In genomic region chr7:71023946-71024610, GRCm38 (mm10) we compare ENCODE assay signal across 9 mouse cellular contexts.
A peak's percentile ranks its signal among the peaks of the same experiment; 100 is the strongest.
DNase-seq lines count a peak whose midpoint lies in the region; ATAC-seq and TF ChIP-seq lines count a peak whose summit lies in the region.
"Had no signal": no experiment of that assay in that cellular context is flagged by ENCODE, and none has a peak within 500 bp of the region (broad histone marks: within the 10 kb centered on the region; RNA-seq: fewer than 3 reads in every experiment).

No protein-coding gene starts in this region.

- H3K36me3 ChIP-seq in kidney, embryonic 15.5 days, result no peaks in the 10 kb centered on the region
- no peaks in the 10 kb centered on the region for H3K36me3 ChIP-seq in forebrain, embryonic 11.5 days (ENCODE audit: control insufficient read depth, insufficient read depth, low read length)
- no peaks in the 10 kb centered on the region for H3K36me3 ChIP-seq in intestine, postnatal 0 days (ENCODE audit: control insufficient read depth, insufficient read depth)
- H3K36me3 ChIP-seq in midbrain, postnatal 0 days (ENCODE audit: insufficient read depth, low read length), result no peaks in the 10 kb centered on the region
- H3K36me3 ChIP-seq: G1E had no signal

- peak overlapping the region; percentile 79 for H3K27ac ChIP-seq in kidney, embryonic 15.5 days
- no peak overlapping the region for H3K27ac ChIP-seq in forebrain, embryonic 11.5 days (ENCODE audit: low read depth, low read length)
- H3K27ac ChIP-seq in intestine, postnatal 0 days (ENCODE audit: low read depth, low read length), result no peak overlapping the region
- 0 out of 2 replicates have a peak overlapping the region, but pooled peaks have one; percentile 3 for H3K27ac ChIP-seq in midbrain, postnatal 0 days (ENCODE audit: low read depth, low read length)
- no peak overlapping the region for H3K27ac ChIP-seq in left cerebral cortex, adult 2 months

- H3K9me3 ChIP-seq in kidney, embryonic 15.5 days (replicated peaks), result peaks cover 7% of the 10 kb centered on the region; the same call in 1 of the 2 replicates
- no peaks in the 10 kb centered on the region; the same call in 1 of the 2 replicates for H3K9me3 ChIP-seq in forebrain, embryonic 11.5 days (ENCODE audit: control insufficient read depth, low read length)
- no peaks in the 10 kb centered on the region; the same call in 1 of the 2 replicates for H3K9me3 ChIP-seq in intestine, postnatal 0 days (ENCODE audit: control insufficient read depth)
- no peaks in the 10 kb centered on the region for H3K9me3 ChIP-seq in midbrain, postnatal 0 days (ENCODE audit: low read length)

- H3K9ac ChIP-seq in kidney, embryonic 15.5 days, result 0 out of 2 replicates have a peak overlapping the region, but pooled peaks have one; percentile 33
- H3K9ac ChIP-seq in forebrain, embryonic 11.5 days (ENCODE audit: low read length), result peak overlapping the region; percentile 57
- H3K9ac ChIP-seq in intestine, postnatal 0 days (ENCODE audit: low read depth, low read length), result no peak overlapping the region
- H3K9ac ChIP-seq in midbrain, postnatal 0 days (replicated peaks; ENCODE audit: low read length, poor library complexity, severe bottlenecking), result 0 out of 2 replicates have a peak overlapping the region, but pooled peaks have one; percentile 48

- peak overlapping the region; percentile 73 for H3K4me2 ChIP-seq in kidney, embryonic 15.5 days
- peak overlapping the region; percentile 52 for H3K4me2 ChIP-seq in forebrain, embryonic 11.5 days (ENCODE audit: low read depth, low read length, severe bottlenecking)
- H3K4me2 ChIP-seq in intestine, postnatal 0 days (replicated peaks; ENCODE audit: low read depth), result peak overlapping the region; percentile 43; the same call in 1 of the 2 replicates
- peak overlapping the region; percentile 65 for H3K4me2 ChIP-seq in midbrain, postnatal 0 days (ENCODE audit: low read depth, low read length, poor library complexity, severe bottlenecking)

- H3K4me1 ChIP-seq in kidney, embryonic 15.5 days, result peaks cover 26% of the 10 kb centered on the region
- peaks cover 2% of the 10 kb centered on the region; the same call in 1 of the 2 replicates for H3K4me1 ChIP-seq in forebrain, embryonic 11.5 days (replicated peaks; ENCODE audit: control insufficient read depth, insufficient read depth, low read length)
- no peaks in the 10 kb centered on the region for H3K4me1 ChIP-seq in intestine, postnatal 0 days (replicated peaks; ENCODE audit: control insufficient read depth, insufficient read depth, low read length)
- no peaks in the 10 kb centered on the region for H3K4me1 ChIP-seq in midbrain, postnatal 0 days (ENCODE audit: insufficient read depth, low read length)

- peak; percentile 73; the same call in 1 of the 2 replicates for ATAC-seq in kidney, embryonic 15.5 days (replicated peaks; ENCODE audit: low FRiP score)
- ATAC-seq in forebrain, embryonic 11.5 days (replicated peaks; ENCODE audit: low FRiP score), result no peak; the same call in none of the 2 replicates
- no peak for ATAC-seq in intestine, postnatal 0 days
- no peak for ATAC-seq in midbrain, postnatal 0 days (ENCODE audit: low FRiP score)

- no peaks in the 10 kb centered on the region for H3K27me3 ChIP-seq in kidney, embryonic 15.5 days
- no peaks in the 10 kb centered on the region for H3K27me3 ChIP-seq in forebrain, embryonic 11.5 days (ENCODE audit: control insufficient read depth, insufficient read depth, low read length)
- H3K27me3 ChIP-seq in intestine, postnatal 0 days (replicated peaks; ENCODE audit: control insufficient read depth, insufficient read depth, low read length), result no peaks in the 10 kb centered on the region
- H3K27me3 ChIP-seq in midbrain, postnatal 0 days (ENCODE audit: insufficient read depth, low read length), result no peaks in the 10 kb centered on the region

- no peak for DNase-seq in kidney, adult 18-20 months
- DNase-seq in forebrain, embryonic 11.5 days (ENCODE audit: low spot score), result no peak
- DNase-seq in midbrain, postnatal 0 days (ENCODE audit: low spot score), result peak; percentile 6
- no peak for DNase-seq in left cerebral cortex, adult 2 months (ENCODE audit: extremely low spot score in 1 of 2, low spot score in 2 of 2)
- DNase-seq in adrenal gland, postnatal 4 days (ENCODE audit: low spot score in 2 of 2), result no peak
- no peak for DNase-seq in left cerebral cortex, adult 9 months (ENCODE audit: low spot score in 2 of 2)

- no peak for TF ChIP-seq CTCF in intestine, postnatal 0 days (IDR thresholded peaks at IDR 0.05; ENCODE audit: low read depth)
- TF ChIP-seq CTCF in midbrain, postnatal 0 days (IDR thresholded peaks at IDR 0.05), result no peak
- TF ChIP-seq CTCF in left cerebral cortex, adult 2 months (IDR thresholded peaks at IDR 0.05), result no peak

- intact Hi-C loops in left cerebral cortex, adult 2 months (cut with DNase I), result no loop called here

- peak overlapping the region; percentile 40 for H3K4me3 ChIP-seq in kidney, embryonic 15.5 days (replicated peaks)
- H3K4me3 ChIP-seq in forebrain, embryonic 11.5 days (ENCODE audit: low read depth, low read length), result peak overlapping the region; percentile 15
- H3K4me3 ChIP-seq in intestine, postnatal 0 days (ENCODE audit: low read depth, low read length), result peak overlapping the region; percentile 24
- H3K4me3 ChIP-seq in midbrain, postnatal 0 days (ENCODE audit: low read depth, low read length), result peak overlapping the region; percentile 29
- no peak overlapping the region for H3K4me3 ChIP-seq in left cerebral cortex, adult 2 months

- WGBS in kidney, embryonic 15.5 days, result 5% methylated on average over 9 of the region's 9 CpGs
- WGBS in forebrain, embryonic 11.5 days, result 20% methylated on average over 9 of the region's 9 CpGs
- 11% methylated on average over 9 of the region's 9 CpGs for WGBS in intestine, postnatal 0 days
- WGBS in midbrain, postnatal 0 days, result 21% methylated on average over 9 of the region's 9 CpGs

Comparison
In these comparisons a context has a peak if more than half of its experiments do, and no peak if none do; other contexts are left out.
1. H3K27ac ChIP-seq: peak in kidney, embryonic 15.5 days (single experiment) and midbrain, postnatal 0 days (single experiment); none in forebrain, embryonic 11.5 days (single experiment), intestine, postnatal 0 days (single experiment) and left cerebral cortex, adult 2 months (single experiment).
2. Peak in every context shown above with its lines, with median percentiles within 50 percentile points of each other: H3K4me2 ChIP-seq.